Mouse (Mus musculus) testis, adult 2 months (tissue): ENCODE data around the gene Id1. TPM values are rescaled to one million over a fixed set of nuclear protein-coding genes. Genes with fewer than 3 reads are reported as not detected.

Experiments used
- H3K27ac ChIP-seq: fragments of 200-500 bp; 2 replicates; pipeline ENCODE4 v1.5.1; 2012; ENCODE audit warnings: low read depth, low read length; ENCODE audit not compliant: control insufficient read depth, insufficient read depth
- H3K27me3 ChIP-seq: fragments of 200-500 bp; 2 replicates; pipeline ENCODE4 v1.6.1; 2012; ENCODE audit warnings: mild to moderate bottlenecking, low read length, moderate library complexity; ENCODE audit not compliant: control insufficient read depth, insufficient read depth
- H3K36me3 ChIP-seq: fragments of 200-500 bp; 2 replicates; pipeline ENCODE4 v1.6.1; 2012; ENCODE audit warnings: mild to moderate bottlenecking, low read length; ENCODE audit not compliant: control insufficient read depth, insufficient read depth
- H3K4me1 ChIP-seq: fragments of 200-500 bp; 2 replicates; pipeline ENCODE4 v1.6.1; 2012; ENCODE audit warnings: low read length; ENCODE audit not compliant: control insufficient read depth, insufficient read depth
- H3K4me3 ChIP-seq: fragments of 200-500 bp; 2 replicates; pipeline ENCODE4 v1.5.1; 2012; ENCODE audit warnings: low read depth, mild to moderate bottlenecking, low read length, moderate library complexity, mixed read lengths; ENCODE audit not compliant: control insufficient read depth
- CTCF ChIP-seq: fragments of 200-500 bp; IDR thresholded peaks from 2 replicates; pipeline ENCODE4 v1.5.1; 2012; ENCODE audit warnings: low read depth, mild to moderate bottlenecking, inconsistent platforms, low read length, moderate library complexity; ENCODE audit not compliant: control insufficient read depth, insufficient read depth, insufficient replicate concordance
- POLR2A ChIP-seq: fragments of 200-500 bp; IDR thresholded peaks from 2 replicates; pipeline ENCODE4 v1.6.1; 2012; ENCODE audit warnings: low read depth, mild to moderate bottlenecking, inconsistent platforms, low read length, moderate library complexity; ENCODE audit not compliant: control insufficient read depth
- polyA plus RNA-seq: library from polyadenylated mRNA; depleted of rRNA; stranded (reverse); fragments of >200 nt; gene quantifications from 2 replicates; pipeline ENCODE4 v1.2.3, GENCODE M21; 2012

Id1 gene
- polyA plus RNA-seq, 1 experiment = 5.5 TPM

GRCm38 (mm10) chr2:152756474-152757393 lies 20.7 kb downstream of the Id1 start:
- Histone ChIP-seq H3K4me3 (no peak overlapping the region), H3K4me1 (no peaks in the 10 kb centered on the region; the same call in 1 of the 2 replicates), H3K36me3 (no peaks in the 10 kb centered on the region), H3K27ac (no peak overlapping the region), H3K27me3 (no peaks in the 10 kb centered on the region)
- TF ChIP-seq CTCF (no peak), POLR2A (no peak)

GRCm38 (mm10) chr2:152757478-152757877 lies 21.4 kb downstream of the Id1 start:
- TF ChIP-seq CTCF (no peak), POLR2A (no peak)

GRCm38 (mm10) chr2:152758351-152758750 lies 22.3 kb downstream of the Id1 start:
- TF ChIP-seq POLR2A (no peak), CTCF (no peak)
- Histone ChIP-seq H3K27me3 (no peaks in the 10 kb centered on the region), H3K36me3 (no peaks in the 10 kb centered on the region), H3K4me1 (no peaks in the 10 kb centered on the region; the same call in 1 of the 2 replicates), H3K27ac (no peak overlapping the region), H3K4me3 (no peak overlapping the region)

More at GRCm38 (mm10) chr2:152757478-152757877, 21.4 kb downstream of the Id1 start:
- H3K36me3 ChIP-seq = no peaks in the 10 kb centered on the region
- H3K27ac ChIP-seq = no peak overlapping the region
- H3K4me3 ChIP-seq = no peak overlapping the region
- H3K4me1 ChIP-seq = no peaks in the 10 kb centered on the region; the same call in 1 of the 2 replicates
- H3K27me3 ChIP-seq = no peaks in the 10 kb centered on the region

DNA sequence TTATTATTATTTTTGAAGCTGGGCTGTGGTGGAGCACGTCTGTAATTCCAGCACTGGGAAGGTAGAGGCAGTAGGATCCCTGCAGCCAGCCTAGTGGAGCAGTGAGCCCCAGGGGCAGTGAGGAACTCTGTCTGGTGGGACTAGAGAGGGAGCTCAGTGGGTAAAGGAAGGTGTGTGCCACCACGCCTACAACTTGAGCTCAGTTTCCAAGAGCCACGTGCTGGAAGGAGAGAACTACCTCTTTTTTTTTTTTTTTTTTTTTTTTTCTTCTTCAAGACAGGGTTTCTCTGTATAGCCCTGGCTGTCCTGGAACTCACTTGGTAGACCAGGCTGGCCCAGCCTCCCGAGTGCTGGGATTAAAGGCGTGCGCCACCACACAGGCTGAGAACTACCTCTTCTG lies 27.3 kb downstream of the Id1 start:
- H3K27me3 ChIP-seq = no peaks in the 10 kb centered on the region

GRCm38 (mm10) chr2:152764172-152765044 lies 28.4 kb downstream of the Id1 start:
- no peak overlapping the region; the same call in 1 of the 2 replicates for H3K27ac ChIP-seq
- H3K27me3 ChIP-seq = no peaks in the 10 kb centered on the region
- H3K36me3 ChIP-seq = no peaks in the 10 kb centered on the region
- H3K4me3 ChIP-seq = no peak overlapping the region
- peaks cover 11% of the 10 kb centered on the region for H3K4me1 ChIP-seq
- no peak for TF ChIP-seq CTCF

More for the DNA sequence above, 27.3 kb downstream of the Id1 start:
- TF ChIP-seq CTCF (no peak), POLR2A (no peak)
- Histone ChIP-seq H3K36me3 (no peaks in the 10 kb centered on the region), H3K4me1 (peaks cover 11% of the 10 kb centered on the region), H3K27ac (no peak overlapping the region), H3K4me3 (no peak overlapping the region)

- Histone ChIP-seq H3K36me3 (no peaks in the 10 kb centered on the region), H3K4me1 (peaks cover 11% of the 10 kb centered on the region), H3K27me3 (no peaks in the 10 kb centered on the region), H3K27ac (no peak overlapping the region; the same call in 1 of the 2 replicates), H3K4me3 (no peak overlapping the region)
- TF ChIP-seq CTCF = no peak
- TF ChIP-seq POLR2A = no peak
Observed at GRCm38 (mm10) chr2:152765045-152765674, 29.1 kb downstream of the Id1 start.
